Mouse (Mus musculus) CD4-positive naive resting alpha-beta T cell, adult 76 days (primary cell): ENCODE measurements around the gene Defa23. TPM values are rescaled to one million over a fixed set of nuclear protein-coding genes. Genes with fewer than 3 reads are reported as not detected.

Experiments used
- total RNA-seq: library from RNA; stranded (reverse); gene quantifications from one replicate; pipeline ENCODE4 v1.2.4, GENCODE M21; 2023

Gene Defa23
- not detected for total RNA-seq

GRCm38 (mm10) chr8:21054747-21055146 lies at the start of gene Defa23:
Defa23 (plus strand) TSS chr8:21055047.

GRCm38 (mm10) chr8:21025245-21025644 lies 29.6 kb upstream of the Defa23 start, which contains the start of gene Defa21:
Defa21 (plus strand) TSS chr8:21025545.

GRCm38 (mm10) chr8:21064738-21065137 lies 9.9 kb downstream of the Defa23 start, which contains the start of gene Defa35:
Defa35 (plus strand) TSS chr8:21065038.

GRCm38 (mm10) chr8:21084142-21084541 lies 29.3 kb downstream of the Defa23 start, which contains the start of gene Defa25:
Defa25 (plus strand) TSS chr8:21084442.

GRCm38 (mm10) chr8:21095950-21096349 lies 41.1 kb downstream of the Defa23 start, which contains the start of gene Gm14851:
Gm14851 (minus strand) TSS chr8:21096050.

Other genes with a start within 250 kb of the Defa23 start
- gene Defb33, start 162.4 kb upstream of the Defa23 start, total RNA-seq, result not detected
- gene Gm15056, start 152.4 kb upstream of the Defa23 start, total RNA-seq, result not detected
- not detected for gene Gm6040, start 133.0 kb upstream of the Defa23 start, total RNA-seq
- gene AY761185, start 110.3 kb upstream of the Defa23 start, total RNA-seq, result not detected
- gene Defa21, start 29.5 kb upstream of the Defa23 start, total RNA-seq, result not detected
- gene Defa35, start 10.0 kb downstream of the Defa23 start, total RNA-seq, result not detected
- gene Defa25, start 29.4 kb downstream of the Defa23 start, total RNA-seq, result not detected
- gene Gm14851, start 41.0 kb downstream of the Defa23 start, total RNA-seq, result not detected
- not detected for gene Defa30, start 79.6 kb downstream of the Defa23 start, total RNA-seq
- gene Defa22, start 107.2 kb downstream of the Defa23 start, total RNA-seq, result not detected
- not detected for gene Defa31, start 136.6 kb downstream of the Defa23 start, total RNA-seq
- gene Gm15293, start 146.5 kb downstream of the Defa23 start, total RNA-seq, result not detected
- not detected for gene Gm15292, start 194.7 kb downstream of the Defa23 start, total RNA-seq